Comparison of ENCODE assay signal across 15 mouse cellular contexts in genomic region chr1:57100614-57101013, GRCm38 (mm10).
"Had no signal": no experiment of that assay in that cellular context is flagged by ENCODE, and none has a peak within 500 bp of the region (broad histone marks: within the 10 kb centered on the region; RNA-seq: fewer than 3 reads in every experiment).

No protein-coding gene starts in this region.

- H3K4me1 ChIP-seq: kidney, embryonic 15.5 days; liver, embryonic 13.5 days; midbrain, embryonic 12.5 days; midbrain, embryonic 15.5 days had no signal

- H3K9ac ChIP-seq: kidney, embryonic 15.5 days; liver, embryonic 13.5 days; midbrain, embryonic 12.5 days; midbrain, embryonic 15.5 days; neural tube, embryonic 13.5 days had no signal

- H3K36me3 ChIP-seq: kidney, embryonic 15.5 days; liver, embryonic 13.5 days; midbrain, embryonic 12.5 days; midbrain, embryonic 15.5 days; neural tube, embryonic 13.5 days had no signal

- H3K27me3 ChIP-seq: kidney, embryonic 15.5 days; liver, embryonic 13.5 days; midbrain, embryonic 12.5 days; midbrain, embryonic 15.5 days; neural tube, embryonic 13.5 days had no signal

- H3K9me3 ChIP-seq: kidney, embryonic 15.5 days; liver, embryonic 13.5 days; midbrain, embryonic 12.5 days; midbrain, embryonic 15.5 days; neural tube, embryonic 13.5 days had no signal

- DNase-seq: kidney, adult 8-10 months; kidney, postnatal 10 days; kidney, postnatal 36 days; layer of hippocampus, postnatal 36 days; liver, embryonic 13.5 days; lung, adult 2 months; lung, postnatal 14 days; lung, postnatal 4 days; thymus, adult 18-20 months; thymus, postnatal 36 days had no signal

- ATAC-seq: midbrain, embryonic 15.5 days had no signal

- H3K4me2 ChIP-seq: kidney, embryonic 15.5 days; liver, embryonic 13.5 days; midbrain, embryonic 12.5 days; midbrain, embryonic 15.5 days; neural tube, embryonic 13.5 days had no signal

- H3K4me3 ChIP-seq: kidney, embryonic 15.5 days; left cerebral cortex, adult 2 months; liver, embryonic 13.5 days; midbrain, embryonic 12.5 days; midbrain, embryonic 15.5 days; neural tube, embryonic 13.5 days had no signal

- H3K27ac ChIP-seq: kidney, embryonic 15.5 days; left cerebral cortex, adult 2 months; liver, embryonic 13.5 days; midbrain, embryonic 12.5 days; midbrain, embryonic 15.5 days; neural tube, embryonic 13.5 days had no signal
